Mouse (Mus musculus) midbrain, postnatal 0 days (tissue): Measurements from ENCODE around the gene H2-D1. TPM values are rescaled to one million over a fixed set of nuclear protein-coding genes. Genes with fewer than 3 reads are reported as not detected.
"Not testable (repeated sequence)": the region's sequence is repeated elsewhere in the genome, so short reads cannot be mapped to it uniquely, and the experiment has no call there.

Source experiments
- ATAC-seq: fragments of 200-750 bp; cut with Nextera tagmentation; 2 replicates; pipeline ENCODE4 v1.8.0; 2017; ENCODE audit warnings: moderate number of reproducible peaks, mild to moderate bottlenecking, moderate TSS enrichment, moderate library complexity; ENCODE audit not compliant: low FRiP score
- DNase-seq: peaks from one replicate; pipeline ENCODE4 v3.0.0-alpha.2; 2015; ENCODE audit warnings: low spot score
- H3K27ac ChIP-seq: fragments of 300-500 bp; sonication (generic); 2 replicates; pipeline ENCODE4 v1.5.1; 2014; ENCODE audit warnings: low read depth, mild to moderate bottlenecking, low read length, mixed read lengths
- H3K27me3 ChIP-seq: fragments of 300-500 bp; sonication (generic); 2 replicates; pipeline ENCODE4 v1.6.1; 2014; ENCODE audit warnings: low read length, control low read depth, mixed read lengths; ENCODE audit not compliant: insufficient read depth
- H3K36me3 ChIP-seq: fragments of 300-500 bp; sonication (generic); 2 replicates; pipeline ENCODE4 v1.6.1; 2014; ENCODE audit warnings: low read length, control low read depth, mixed read lengths; ENCODE audit not compliant: insufficient read depth
- H3K4me1 ChIP-seq: fragments of 300-500 bp; sonication (generic); 2 replicates; pipeline ENCODE4 v1.6.1; 2014; ENCODE audit warnings: mild to moderate bottlenecking, control low read depth, antibody characterized with exemption, low read length, mixed read lengths; ENCODE audit not compliant: insufficient read depth
- H3K4me2 ChIP-seq: fragments of 300-500 bp; sonication (generic); 2 replicates; pipeline ENCODE4 v1.6.1; 2014; ENCODE audit warnings: low read depth, mild to moderate bottlenecking, low read length, mixed read lengths; ENCODE audit not compliant: poor library complexity, severe bottlenecking
- H3K4me3 ChIP-seq: fragments of 300-500 bp; sonication (generic); 2 replicates; pipeline ENCODE4 v1.5.1; 2014; ENCODE audit warnings: low read depth, mild to moderate bottlenecking, low read length, moderate library complexity
- H3K9ac ChIP-seq: fragments of 300-500 bp; sonication (generic); replicated peaks from 2 replicates; pipeline ENCODE4 v1.6.1; 2014; ENCODE audit warnings: mild to moderate bottlenecking, low read length, moderate library complexity, mixed read lengths; ENCODE audit not compliant: poor library complexity, severe bottlenecking
- H3K9me3 ChIP-seq: fragments of 300-500 bp; sonication (generic); 2 replicates; pipeline ENCODE4 v1.6.1; 2016; ENCODE audit warnings: low read length, control low read depth
- CTCF ChIP-seq: IDR thresholded peaks from 2 replicates; pipeline ENCODE4 v1.5.1; 2016; ENCODE audit warnings: antibody characterized with exemption, mild to moderate bottlenecking
- WGBS: fragments of 180-500 bp; shearing (Covaris S2); extraction: QIAGEN DNeasy Blood & Tissue Kit; methylation state at CpG from one replicate; pipeline ENCODE4 v1.1.7; 2014; 5-methylcytosine and 5-hydroxymethylcytosine counted together
- polyA plus RNA-seq: library from polyadenylated mRNA; unstranded; fragments of >200 nt; fragmentation: Nextera tagmentation; extraction: Ambion mirVana; gene quantifications from 2 replicates; pipeline ENCODE4 v1.2.1, GENCODE M21; 2015
- total RNA-seq: library from RNA; depleted of rRNA; stranded (reverse); fragments of >200 nt; gene quantifications from 2 replicates; pipeline ENCODE4 v1.2.3, GENCODE M21; 2014

Gene H2-D1
- total and polyA plus RNA-seq, 2 experiments from 2014 or later = 75.4 to 130 TPM

GRCm38 (mm10) chr17:35278957-35279688, 16.6 kb downstream of the H2-D1 start:
- TF ChIP-seq CTCF = no peak
- Histone ChIP-seq H3K27ac (no peak overlapping the region), H3K9ac (no peak overlapping the region), H3K9me3 (no peaks in the 10 kb centered on the region), H3K4me1 (no peaks in the 10 kb centered on the region), H3K27me3 (no peaks in the 10 kb centered on the region), H3K36me3 (no peaks in the 10 kb centered on the region), H3K4me3 (no peak overlapping the region), H3K4me2 (no peak overlapping the region)
- no peak for ATAC-seq
- 90% methylated on average over 13 of the region's 13 CpGs for WGBS
- no peak for DNase-seq

- H3K9ac ChIP-seq = no peak overlapping the region
- DNase-seq (no peak), ATAC-seq (no peak)
- 73% methylated on average over 3 of the region's 3 CpGs for WGBS
- no peak for TF ChIP-seq CTCF
- no peak overlapping the region for H3K4me2 ChIP-seq
- no peaks in the 10 kb centered on the region for H3K36me3 ChIP-seq
- H3K27me3 ChIP-seq = no peaks in the 10 kb centered on the region
- no peaks in the 10 kb centered on the region for H3K4me1 ChIP-seq
- no peak overlapping the region for H3K27ac ChIP-seq
- H3K4me3 ChIP-seq = no peak overlapping the region
- H3K9me3 ChIP-seq = no peaks in the 10 kb centered on the region
These were observed 17.7 kb downstream of the H2-D1 start for GRCm38 (mm10) chr17:35280276-35280675.

- no peak overlapping the region for H3K4me2 ChIP-seq
- H3K9ac ChIP-seq = no peak overlapping the region
- no peaks in the 10 kb centered on the region for H3K36me3 ChIP-seq
- no peak for DNase-seq
- no peak overlapping the region for H3K4me3 ChIP-seq
- H3K4me1 ChIP-seq = no peaks in the 10 kb centered on the region
- no peak for ATAC-seq
- no peaks in the 10 kb centered on the region for H3K27me3 ChIP-seq
- TF ChIP-seq CTCF = no peak
- no peaks in the 10 kb centered on the region for H3K9me3 ChIP-seq
- no peak overlapping the region for H3K27ac ChIP-seq
These were observed 22.9 kb downstream of the H2-D1 start for GRCm38 (mm10) chr17:35285431-35285830.

GRCm38 (mm10) chr17:35295796-35296195, 33.3 kb downstream of the H2-D1 start:
- not testable (repeated sequence) for H3K4me1 ChIP-seq, H3K9ac ChIP-seq, H3K4me3 ChIP-seq, H3K27ac ChIP-seq, H3K36me3 ChIP-seq, H3K27me3 ChIP-seq, ATAC-seq, H3K9me3 ChIP-seq, H3K4me2 ChIP-seq, DNase-seq
- 2% methylated on average over 5 of the region's 5 CpGs for WGBS
- peak; percentile 78 for TF ChIP-seq CTCF

GRCm38 (mm10) chr17:35300261-35300945, 37.9 kb downstream of the H2-D1 start:
- H3K27ac ChIP-seq, H3K4me1 ChIP-seq, H3K4me2 ChIP-seq, H3K27me3 ChIP-seq, ATAC-seq, H3K36me3 ChIP-seq, H3K4me3 ChIP-seq, DNase-seq, H3K9ac ChIP-seq, H3K9me3 ChIP-seq: not testable (repeated sequence)
- 86% methylated on average over 7 of the region's 7 CpGs for WGBS
- peak; percentile 25; the same call in 1 of the 2 replicates for TF ChIP-seq CTCF

GRCm38 (mm10) chr17:35301645-35302258, 39.2 kb downstream of the H2-D1 start:
- no peaks in the 10 kb centered on the region for H3K4me1 ChIP-seq
- H3K4me3 ChIP-seq = no peak overlapping the region
- H3K9ac ChIP-seq = no peak overlapping the region
- WGBS = 26% methylated on average over 13 of the region's 13 CpGs
- no peaks in the 10 kb centered on the region for H3K27me3 ChIP-seq
- H3K36me3 ChIP-seq = no peaks in the 10 kb centered on the region
- no peak overlapping the region for H3K4me2 ChIP-seq
- TF ChIP-seq CTCF = peak; percentile 84
- no peak overlapping the region for H3K27ac ChIP-seq
- ATAC-seq (no peak), DNase-seq (peak; percentile 66)
- no peaks in the 10 kb centered on the region for H3K9me3 ChIP-seq
